Mouse (Mus musculus) G1E (cell line): ENCODE data around the gene Gdf9.

ENCODE experiments used
- CTCF ChIP-seq: IDR thresholded peaks from 2 replicates; pipeline ENCODE4 v1.5.1; 2012; ENCODE audit warnings: low read depth, low read length, inconsistent platforms, mixed read lengths
- POLR2AphosphoS5 ChIP-seq: IDR thresholded peaks from 2 replicates; pipeline ENCODE4 v1.6.1; 2012; ENCODE audit warnings: low read depth, low read length, inconsistent platforms; ENCODE audit not compliant: insufficient replicate concordance

GRCm38 (mm10) chr11:53461727-53462126 lies 30.9 kb downstream of the Gdf9 start:
- no peak for TF ChIP-seq CTCF
- no peak for TF ChIP-seq POLR2AphosphoS5
